Mouse (Mus musculus): ENCODE data around the gene Map3k20. TPM values are rescaled to one million over a fixed set of nuclear protein-coding genes. Genes with fewer than 3 reads are reported as not detected.
A peak's percentile ranks its signal among the peaks of the same experiment; 100 is the strongest.

Map3k20 gene
- polyA plus RNA-seq, 1 experiment from 2014 or later = 62.5 TPM

GRCm38 (mm10) chr2:72383321-72383720 is 97.9 kb downstream of the Map3k20 start:
- H3K27ac ChIP-seq (ENCODE audit: low read depth, low read length) = no peak overlapping the region
- H3K4me1 ChIP-seq (ENCODE audit: control insufficient read depth, insufficient read depth, low read length) = peaks cover 5% of the 10 kb centered on the region; the same call in 1 of the 2 replicates
- peaks cover 13% of the 10 kb centered on the region for H3K36me3 ChIP-seq (ENCODE audit: control insufficient read depth, insufficient read depth, low read length)
- H3K9ac ChIP-seq (ENCODE audit: low read depth, low read length) = no peak overlapping the region
- H3K9me3 ChIP-seq (replicated peaks; ENCODE audit: control insufficient read depth, low read length) = no peaks in the 10 kb centered on the region
- no peaks in the 10 kb centered on the region for H3K27me3 ChIP-seq (ENCODE audit: control insufficient read depth, insufficient read depth, low read length)
- ATAC-seq (replicated peaks; ENCODE audit: insufficient number of reproducible peaks, low FRiP score, low TSS enrichment) = no peak
- H3K4me2 ChIP-seq = no peak overlapping the region
- no peak overlapping the region for H3K4me3 ChIP-seq (ENCODE audit: low read depth, low read length)
- 64% methylated on average over 11 of the region's 11 CpGs for WGBS (ENCODE audit: insufficient replicate concordance)

- 79% methylated on average over 13 of the region's 13 CpGs for WGBS (ENCODE audit: insufficient replicate concordance)
- H3K9ac ChIP-seq (ENCODE audit: low read depth, low read length) = no peak overlapping the region
- no peaks in the 10 kb centered on the region for H3K9me3 ChIP-seq (replicated peaks; ENCODE audit: control insufficient read depth, low read length)
- peaks cover 10% of the 10 kb centered on the region for H3K4me1 ChIP-seq (ENCODE audit: control insufficient read depth, insufficient read depth, low read length)
- H3K36me3 ChIP-seq (ENCODE audit: control insufficient read depth, insufficient read depth, low read length) = 0 out of 2 replicates have a peak, but pooled peaks cover 3% of the 10 kb centered on the region
- ATAC-seq (replicated peaks; ENCODE audit: insufficient number of reproducible peaks, low FRiP score, low TSS enrichment) = no peak
- H3K27ac ChIP-seq (ENCODE audit: low read depth, low read length) = no peak overlapping the region
- no peak overlapping the region for H3K4me3 ChIP-seq (ENCODE audit: low read depth, low read length)
- no peak overlapping the region for H3K4me2 ChIP-seq
- H3K27me3 ChIP-seq (ENCODE audit: control insufficient read depth, insufficient read depth, low read length) = no peaks in the 10 kb centered on the region
Observed at GRCm38 (mm10) chr2:72389411-72389810, 104.0 kb downstream of the Map3k20 start.

- no peak overlapping the region for H3K4me2 ChIP-seq
Observed at GRCm38 (mm10) chr2:72389942-72390341, 104.5 kb downstream of the Map3k20 start.

GRCm38 (mm10) chr2:72390474-72390873 is 105.0 kb downstream of the Map3k20 start:
- H3K4me3 ChIP-seq (ENCODE audit: low read depth, low read length) = no peak overlapping the region
- peak overlapping the region; percentile 50 for H3K27ac ChIP-seq (ENCODE audit: low read depth, low read length)
- peak overlapping the region; percentile 38 for H3K4me2 ChIP-seq
- H3K4me1 ChIP-seq (ENCODE audit: control insufficient read depth, insufficient read depth, low read length) = peaks cover 10% of the 10 kb centered on the region
- 36% methylated on average over 6 of the region's 6 CpGs for WGBS (ENCODE audit: insufficient replicate concordance)
- H3K9me3 ChIP-seq (replicated peaks; ENCODE audit: control insufficient read depth, low read length) = no peaks in the 10 kb centered on the region; the same call in 1 of the 2 replicates
- no peak overlapping the region for H3K9ac ChIP-seq (ENCODE audit: low read depth, low read length)
- peaks cover 11% of the 10 kb centered on the region; the same call in 1 of the 2 replicates for H3K36me3 ChIP-seq (ENCODE audit: control insufficient read depth, insufficient read depth, low read length)
- ATAC-seq (replicated peaks; ENCODE audit: insufficient number of reproducible peaks, low FRiP score, low TSS enrichment) = 0 out of 2 replicates have a peak, but pooled peaks have one; percentile 42
- no peaks in the 10 kb centered on the region for H3K27me3 ChIP-seq (ENCODE audit: control insufficient read depth, insufficient read depth, low read length)

More at GRCm38 (mm10) chr2:72389942-72390341, 104.5 kb downstream of the Map3k20 start:
- Histone ChIP-seq H3K4me3 (ENCODE audit: low read depth, low read length) (no peak overlapping the region), H3K9ac (ENCODE audit: low read depth, low read length) (no peak overlapping the region), H3K27ac (ENCODE audit: low read depth, low read length) (peak overlapping the region; percentile 50; the same call in 1 of the 2 replicates), H3K9me3 (replicated peaks; ENCODE audit: control insufficient read depth, low read length) (no peaks in the 10 kb centered on the region; the same call in 1 of the 2 replicates), H3K4me1 (ENCODE audit: control insufficient read depth, insufficient read depth, low read length) (peaks cover 10% of the 10 kb centered on the region), H3K36me3 (ENCODE audit: control insufficient read depth, insufficient read depth, low read length) (peaks cover 8% of the 10 kb centered on the region; the same call in 1 of the 2 replicates), H3K27me3 (ENCODE audit: control insufficient read depth, insufficient read depth, low read length) (no peaks in the 10 kb centered on the region)
- 20% methylated on average over 9 of the region's 9 CpGs for WGBS (ENCODE audit: insufficient replicate concordance)
- ATAC-seq (replicated peaks; ENCODE audit: insufficient number of reproducible peaks, low FRiP score, low TSS enrichment) = no peak

- Histone ChIP-seq H3K9ac (ENCODE audit: low read depth, low read length) (no peak overlapping the region), H3K9me3 (replicated peaks; ENCODE audit: control insufficient read depth, low read length) (no peaks in the 10 kb centered on the region; the same call in 1 of the 2 replicates)
Observed at GRCm38 (mm10) chr2:72391024-72391423, 105.6 kb downstream of the Map3k20 start.

GRCm38 (mm10) chr2:72391721-72392120 is 106.3 kb downstream of the Map3k20 start:
- H3K4me2 ChIP-seq = no peak overlapping the region
- H3K9me3 ChIP-seq (replicated peaks; ENCODE audit: control insufficient read depth, low read length) = no peaks in the 10 kb centered on the region; the same call in 1 of the 2 replicates
- H3K27me3 ChIP-seq (ENCODE audit: control insufficient read depth, insufficient read depth, low read length) = no peaks in the 10 kb centered on the region
- peaks cover 10% of the 10 kb centered on the region for H3K4me1 ChIP-seq (ENCODE audit: control insufficient read depth, insufficient read depth, low read length)
- H3K4me3 ChIP-seq (ENCODE audit: low read depth, low read length) = no peak overlapping the region
- H3K36me3 ChIP-seq (ENCODE audit: control insufficient read depth, insufficient read depth, low read length) = peaks cover 12% of the 10 kb centered on the region; the same call in 1 of the 2 replicates
- WGBS (ENCODE audit: insufficient replicate concordance) = 86% methylated on average over 2 of the region's 2 CpGs
- no peak overlapping the region for H3K27ac ChIP-seq (ENCODE audit: low read depth, low read length)
- H3K9ac ChIP-seq (ENCODE audit: low read depth, low read length) = no peak overlapping the region
- no peak for ATAC-seq (replicated peaks; ENCODE audit: insufficient number of reproducible peaks, low FRiP score, low TSS enrichment)

More at GRCm38 (mm10) chr2:72391024-72391423, 105.6 kb downstream of the Map3k20 start:
- H3K4me2 ChIP-seq = peak overlapping the region; percentile 38; the same call in 1 of the 2 replicates
- 48% methylated on average over 4 of the region's 4 CpGs for WGBS (ENCODE audit: insufficient replicate concordance)
- peak overlapping the region; percentile 50 for H3K27ac ChIP-seq (ENCODE audit: low read depth, low read length)
- no peaks in the 10 kb centered on the region for H3K27me3 ChIP-seq (ENCODE audit: control insufficient read depth, insufficient read depth, low read length)
- no peak overlapping the region for H3K4me3 ChIP-seq (ENCODE audit: low read depth, low read length)
- H3K36me3 ChIP-seq (ENCODE audit: control insufficient read depth, insufficient read depth, low read length) = peaks cover 12% of the 10 kb centered on the region; the same call in 1 of the 2 replicates
- H3K4me1 ChIP-seq (ENCODE audit: control insufficient read depth, insufficient read depth, low read length) = peaks cover 10% of the 10 kb centered on the region
- ATAC-seq (replicated peaks; ENCODE audit: insufficient number of reproducible peaks, low FRiP score, low TSS enrichment) = no peak

- 82% methylated on average over 4 of the region's 4 CpGs for WGBS (ENCODE audit: insufficient replicate concordance)
- H3K4me3 ChIP-seq (ENCODE audit: low read depth, low read length) = no peak overlapping the region
- H3K36me3 ChIP-seq (ENCODE audit: control insufficient read depth, insufficient read depth, low read length) = peaks cover 12% of the 10 kb centered on the region; the same call in 1 of the 2 replicates
- no peak overlapping the region for H3K9ac ChIP-seq (ENCODE audit: low read depth, low read length)
- H3K27me3 ChIP-seq (ENCODE audit: control insufficient read depth, insufficient read depth, low read length) = no peaks in the 10 kb centered on the region
- peaks cover 10% of the 10 kb centered on the region for H3K4me1 ChIP-seq (ENCODE audit: control insufficient read depth, insufficient read depth, low read length)
- no peak overlapping the region for H3K27ac ChIP-seq (ENCODE audit: low read depth, low read length)
- ATAC-seq (replicated peaks; ENCODE audit: insufficient number of reproducible peaks, low FRiP score, low TSS enrichment) = no peak
- H3K4me2 ChIP-seq = no peak overlapping the region
- H3K9me3 ChIP-seq (replicated peaks; ENCODE audit: control insufficient read depth, low read length) = no peaks in the 10 kb centered on the region; the same call in 1 of the 2 replicates
Observed at GRCm38 (mm10) chr2:72392316-72392715, 106.9 kb downstream of the Map3k20 start.

GRCm38 (mm10) chr2:72396934-72397333 is 111.5 kb downstream of the Map3k20 start:
- 89% methylated on average over 6 of the region's 6 CpGs for WGBS (ENCODE audit: insufficient replicate concordance)
- no peaks in the 10 kb centered on the region for H3K27me3 ChIP-seq (ENCODE audit: control insufficient read depth, insufficient read depth, low read length)

GRCm38 (mm10) chr2:72398227-72398626 is 112.8 kb downstream of the Map3k20 start:
- no peaks in the 10 kb centered on the region for H3K27me3 ChIP-seq (ENCODE audit: control insufficient read depth, insufficient read depth, low read length)
- H3K4me1 ChIP-seq (ENCODE audit: control insufficient read depth, insufficient read depth, low read length) = no peaks in the 10 kb centered on the region; the same call in 1 of the 2 replicates
- H3K9ac ChIP-seq (ENCODE audit: low read depth, low read length) = no peak overlapping the region
- H3K27ac ChIP-seq (ENCODE audit: low read depth, low read length) = no peak overlapping the region
- H3K36me3 ChIP-seq (ENCODE audit: control insufficient read depth, insufficient read depth, low read length) = peaks cover 12% of the 10 kb centered on the region; the same call in 1 of the 2 replicates
- H3K4me3 ChIP-seq (ENCODE audit: low read depth, low read length) = no peak overlapping the region
- ATAC-seq (replicated peaks; ENCODE audit: insufficient number of reproducible peaks, low FRiP score, low TSS enrichment) = no peak
- H3K9me3 ChIP-seq (replicated peaks; ENCODE audit: control insufficient read depth, low read length) = no peaks in the 10 kb centered on the region; the same call in 1 of the 2 replicates
- WGBS (ENCODE audit: insufficient replicate concordance) = 21% methylated on average over 13 of the region's 13 CpGs
- no peak overlapping the region for H3K4me2 ChIP-seq

More at GRCm38 (mm10) chr2:72396934-72397333, 111.5 kb downstream of the Map3k20 start:
- ATAC-seq (replicated peaks; ENCODE audit: insufficient number of reproducible peaks, low FRiP score, low TSS enrichment) = no peak
- H3K36me3 ChIP-seq (ENCODE audit: control insufficient read depth, insufficient read depth, low read length) = peaks cover 12% of the 10 kb centered on the region; the same call in 1 of the 2 replicates
- no peak overlapping the region for H3K27ac ChIP-seq (ENCODE audit: low read depth, low read length)
- no peaks in the 10 kb centered on the region; the same call in 1 of the 2 replicates for H3K4me1 ChIP-seq (ENCODE audit: control insufficient read depth, insufficient read depth, low read length)
- H3K9me3 ChIP-seq (replicated peaks; ENCODE audit: control insufficient read depth, low read length) = no peaks in the 10 kb centered on the region; the same call in 1 of the 2 replicates
- H3K4me2 ChIP-seq = no peak overlapping the region
- H3K4me3 ChIP-seq (ENCODE audit: low read depth, low read length) = no peak overlapping the region
- no peak overlapping the region for H3K9ac ChIP-seq (ENCODE audit: low read depth, low read length)

All from heart, embryonic 11.5 days (tissue).